Mouse (Mus musculus) neural tube, embryonic 13.5 days (tissue): Measurements from ENCODE around the gene Wdr77. TPM values are rescaled to one million over a fixed set of nuclear protein-coding genes. Genes with fewer than 3 reads are reported as not detected.
"Not testable (repeated sequence)": the region's sequence is repeated elsewhere in the genome, so short reads cannot be mapped to it uniquely, and the experiment has no call there.

ENCODE experiments used
- ATAC-seq: fragments of 200-750 bp; cut with Nextera tagmentation; 2 replicates; pipeline ENCODE4 v1.8.0; 2017; ENCODE audit warnings: low read depth, mild to moderate bottlenecking, moderate TSS enrichment, moderate library complexity
- H3K27ac ChIP-seq: fragments of 300-500 bp; sonication (generic); replicated peaks from 2 replicates; pipeline ENCODE4 v1.5.1; 2015; ENCODE audit warnings: moderate library complexity, mild to moderate bottlenecking, inconsistent platforms
- H3K27me3 ChIP-seq: fragments of 300-500 bp; sonication (generic); 2 replicates; pipeline ENCODE4 v1.6.1; 2015; ENCODE audit warnings: mild to moderate bottlenecking, inconsistent platforms
- H3K36me3 ChIP-seq: fragments of 300-500 bp; sonication (generic); 2 replicates; pipeline ENCODE4 v1.6.1; 2015; ENCODE audit warnings: mild to moderate bottlenecking, inconsistent platforms
- H3K4me1 ChIP-seq: fragments of 300-500 bp; sonication (generic); replicated peaks from 2 replicates; pipeline ENCODE4 v1.6.1; 2015; ENCODE audit warnings: inconsistent platforms
- H3K4me2 ChIP-seq: fragments of 300-500 bp; sonication (generic); 2 replicates; pipeline ENCODE4 v1.6.1; 2015; ENCODE audit warnings: inconsistent platforms, mild to moderate bottlenecking, moderate library complexity
- H3K4me3 ChIP-seq: fragments of 300-500 bp; sonication (generic); 2 replicates; pipeline ENCODE4 v1.5.1; 2015; ENCODE audit warnings: mild to moderate bottlenecking, inconsistent platforms
- H3K9ac ChIP-seq: fragments of 300-500 bp; sonication (generic); 2 replicates; pipeline ENCODE4 v1.6.1; 2015; ENCODE audit warnings: moderate library complexity, mild to moderate bottlenecking, inconsistent platforms
- H3K9me3 ChIP-seq: fragments of 300-500 bp; sonication (generic); 2 replicates; pipeline ENCODE4 v1.6.1; 2016; ENCODE audit warnings: inconsistent platforms
- WGBS: fragments of 180-500 bp; shearing (Covaris S2); methylation state at CpG from one replicate; pipeline ENCODE4 v1.1.7; 2015; 5-methylcytosine and 5-hydroxymethylcytosine counted together
- polyA plus RNA-seq: library from polyadenylated mRNA; unstranded; fragments of >200 nt; fragmentation: Nextera tagmentation; extraction: Ambion mirVana; gene quantifications from 2 replicates; pipeline ENCODE4 v1.2.1, GENCODE M21; 2015

The Wdr77 gene
- 89.3 and 94.1 TPM in 2 replicates for polyA plus RNA-seq

DNA sequence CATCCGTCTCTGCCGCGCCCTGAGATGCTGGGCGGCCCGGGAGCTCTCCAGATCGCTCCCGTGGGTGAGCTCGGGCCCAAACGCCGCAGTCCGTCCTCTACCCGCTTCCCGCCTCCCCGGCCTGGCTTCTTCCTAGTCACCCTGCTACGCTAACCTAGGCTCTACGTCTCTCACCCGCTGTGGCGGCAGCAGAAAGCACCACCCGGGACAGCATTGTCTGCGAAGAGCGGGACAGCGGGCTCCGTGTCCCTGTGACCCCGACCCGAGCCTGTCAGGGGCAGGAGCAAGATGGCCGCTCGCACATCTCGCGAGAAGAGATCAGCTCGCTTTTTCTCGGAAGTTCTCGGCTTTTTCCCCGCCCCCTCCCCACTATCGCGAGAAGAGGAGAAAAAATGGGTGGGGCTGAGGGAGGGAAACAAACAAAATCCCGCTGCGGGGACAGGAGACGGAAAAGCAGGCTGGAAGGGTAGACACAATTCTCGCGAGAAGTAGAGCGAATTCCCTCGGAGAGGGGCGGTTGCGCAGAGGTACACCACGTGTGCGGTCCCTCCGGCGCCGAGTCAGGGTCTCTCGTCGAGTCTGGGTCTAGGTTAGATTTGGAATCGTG lies at the start of gene Wdr77:
TSS of gene Wdr77 (plus strand) at position 396 of the 607 bp plus-strand sequence.
- peak; percentile 98 for ATAC-seq

DNA sequence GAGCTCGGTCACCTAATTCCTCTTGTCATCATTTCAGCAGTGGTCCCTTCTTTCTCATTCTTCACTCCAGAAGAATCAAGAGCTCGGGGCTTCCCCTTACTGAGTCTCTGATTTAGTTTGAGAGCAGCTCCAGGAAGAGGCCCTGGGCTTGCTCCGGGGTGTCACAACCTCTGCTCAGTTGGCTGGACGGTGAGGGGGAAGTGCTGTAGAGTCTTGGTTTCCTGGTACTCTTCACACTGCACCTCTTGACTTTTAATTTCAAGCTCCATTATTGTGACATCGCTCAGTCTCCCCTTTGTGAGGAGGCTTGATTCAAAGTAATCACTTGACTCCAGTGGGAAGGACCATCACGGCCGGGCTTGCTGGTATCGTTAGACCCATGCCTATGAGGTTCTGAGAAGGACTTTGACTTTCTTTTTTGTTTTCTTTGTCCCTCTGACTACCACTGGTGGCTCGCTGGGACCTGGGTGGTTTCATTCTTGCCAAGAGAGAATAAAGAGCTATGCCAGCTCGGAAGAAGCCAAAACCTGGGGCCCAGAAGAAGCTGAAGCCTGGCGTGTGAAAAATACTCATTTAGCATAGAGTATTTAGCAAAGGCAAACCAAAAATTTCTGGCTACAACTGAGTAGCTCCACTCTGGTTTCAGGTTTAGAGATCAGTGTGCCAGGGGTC lies 48.5 kb upstream of the Wdr77 start:
- 86% methylated on average over 11 of the region's 11 CpGs for WGBS
- no peak overlapping the region for H3K9ac ChIP-seq
- H3K4me3 ChIP-seq: no peak overlapping the region
- ATAC-seq: no peak
- no peaks in the 10 kb centered on the region for H3K36me3 ChIP-seq
- H3K4me2 ChIP-seq: no peak overlapping the region
- no peaks in the 10 kb centered on the region for H3K4me1 ChIP-seq
- no peak overlapping the region for H3K27ac ChIP-seq
- H3K9me3 ChIP-seq: no peaks in the 10 kb centered on the region
- H3K27me3 ChIP-seq: no peaks in the 10 kb centered on the region

More for the DNA sequence above, at the start of gene Wdr77:
- H3K36me3 ChIP-seq: peaks cover 49% of the 10 kb centered on the region
- peaks cover 39% of the 10 kb centered on the region for H3K4me1 ChIP-seq
- WGBS: under 1% methylated on average over 52 of the region's 52 CpGs
- H3K4me2 ChIP-seq: peak within 1 kb of the TSS; percentile 83
- no peaks in the 10 kb centered on the region for H3K9me3 ChIP-seq
- no peaks in the 10 kb centered on the region for H3K27me3 ChIP-seq
- H3K9ac ChIP-seq: peak within 1 kb of the TSS; percentile 92
- peak within 1 kb of the TSS; percentile 90 for H3K27ac ChIP-seq
- peak within 1 kb of the TSS; percentile 57 for H3K4me3 ChIP-seq

DNA sequence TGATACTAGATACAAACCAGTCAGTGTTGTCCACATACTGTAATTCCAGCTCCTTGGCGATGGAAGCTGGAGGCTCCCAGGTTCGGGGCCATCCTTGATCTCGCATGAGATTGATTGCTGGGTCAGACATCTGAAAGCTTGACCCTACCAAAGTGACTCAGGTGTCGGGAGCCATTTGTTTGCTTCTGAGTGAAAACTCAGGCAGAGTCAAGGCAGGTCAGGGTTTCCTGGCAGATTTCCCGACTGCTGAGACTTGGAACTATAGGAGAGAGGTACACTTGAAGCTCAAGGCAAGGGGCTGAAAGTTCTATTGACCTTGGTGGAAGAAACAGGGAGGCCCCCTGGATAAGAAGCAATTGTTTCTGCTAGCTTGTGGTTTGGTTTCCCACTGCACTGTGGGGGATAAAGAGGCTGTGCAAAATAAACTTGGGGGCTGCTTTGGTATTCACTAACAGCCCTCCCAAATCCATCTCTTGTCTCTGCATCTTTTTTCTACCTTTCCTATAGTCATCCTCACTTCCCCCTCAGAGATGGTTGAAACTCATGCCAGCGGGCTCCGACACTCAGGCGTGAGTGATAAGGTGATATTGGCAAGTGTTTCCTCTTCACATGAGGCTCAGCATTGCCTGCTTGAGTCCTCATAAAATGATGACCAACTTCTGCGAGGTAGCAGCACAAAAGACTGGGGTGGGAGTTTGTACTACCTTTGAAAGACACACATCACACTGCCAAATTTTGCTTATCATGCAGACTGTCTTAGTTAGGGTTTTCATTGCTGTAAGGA lies 46.9 kb upstream of the Wdr77 start:
- H3K4me1 ChIP-seq: no peaks in the 10 kb centered on the region
- no peak for ATAC-seq
- no peaks in the 10 kb centered on the region for H3K9me3 ChIP-seq
- H3K36me3 ChIP-seq: no peaks in the 10 kb centered on the region
- no peak overlapping the region for H3K4me2 ChIP-seq
- no peaks in the 10 kb centered on the region for H3K27me3 ChIP-seq
- WGBS: 85% methylated on average over 9 of the region's 9 CpGs
- H3K4me3 ChIP-seq: no peak overlapping the region
- no peak overlapping the region for H3K9ac ChIP-seq
- H3K27ac ChIP-seq: no peak overlapping the region

DNA sequence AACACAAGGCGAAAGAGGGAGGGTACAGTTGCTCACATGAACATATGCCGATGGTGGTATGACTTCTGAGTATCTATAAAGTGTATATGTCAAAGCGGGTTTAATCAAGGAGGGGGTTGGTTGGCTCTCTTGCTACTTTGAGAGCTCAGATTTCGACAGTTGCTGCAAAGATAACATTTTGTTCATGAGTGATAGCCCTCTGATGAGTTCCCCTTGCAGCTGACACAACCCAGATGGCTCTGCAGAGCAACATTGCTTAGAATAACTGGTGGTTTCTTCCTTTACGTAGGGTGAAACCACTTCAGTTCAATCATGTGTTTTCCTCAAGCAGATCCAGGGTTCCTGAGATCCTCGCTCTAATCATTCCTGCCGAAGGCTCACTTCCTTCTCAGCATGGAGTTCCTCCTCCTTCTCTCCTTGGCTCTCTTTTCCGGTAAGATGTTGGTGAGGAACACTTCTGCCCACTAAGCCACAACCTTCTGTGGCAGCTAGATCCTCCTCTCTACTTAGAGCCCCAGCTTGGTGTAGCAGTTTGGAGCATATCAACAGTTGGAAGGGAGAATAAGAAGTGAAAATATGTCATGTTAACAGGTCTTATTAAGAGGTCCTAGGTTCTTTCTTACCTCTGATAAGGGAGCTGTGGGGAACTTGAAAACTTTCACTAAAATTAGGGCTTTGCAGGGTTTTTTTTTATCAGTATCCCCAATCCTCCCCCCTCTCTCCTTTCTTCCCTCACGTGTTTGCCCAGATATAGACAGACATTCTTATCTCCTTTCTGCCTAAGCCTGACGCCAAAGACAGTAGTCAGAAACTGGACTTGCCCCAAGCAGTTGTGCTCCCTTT lies 45.1 kb upstream of the Wdr77 start:
- no peak overlapping the region for H3K27ac ChIP-seq
- no peaks in the 10 kb centered on the region for H3K27me3 ChIP-seq
- ATAC-seq: no peak
- no peak overlapping the region for H3K9ac ChIP-seq
- H3K4me3 ChIP-seq: no peak overlapping the region
- H3K4me1 ChIP-seq: no peaks in the 10 kb centered on the region
- no peaks in the 10 kb centered on the region for H3K36me3 ChIP-seq
- 78% methylated on average over 10 of the region's 10 CpGs for WGBS
- no peaks in the 10 kb centered on the region for H3K9me3 ChIP-seq
- H3K4me2 ChIP-seq: no peak overlapping the region

DNA sequence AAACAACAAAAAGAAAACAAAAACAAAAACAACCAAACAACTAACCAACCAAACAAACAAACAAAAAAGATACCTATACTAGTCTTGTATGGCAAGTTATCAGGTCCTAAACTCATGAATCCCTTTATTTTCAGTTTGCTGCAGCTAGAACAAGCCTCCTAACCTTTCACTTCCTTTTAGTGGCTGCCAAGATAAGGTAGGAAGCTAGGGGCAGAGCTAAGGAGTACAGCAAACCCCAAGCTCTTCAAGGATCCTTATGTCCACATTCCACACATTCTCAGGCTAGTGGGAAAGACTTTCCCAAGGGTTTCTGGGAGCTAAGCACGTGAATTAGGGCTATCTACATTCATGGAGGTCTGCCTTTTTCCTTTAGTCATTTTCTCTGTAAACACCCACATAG lies 43.9 kb upstream of the Wdr77 start:
- no peaks in the 10 kb centered on the region for H3K27me3 ChIP-seq
- no peaks in the 10 kb centered on the region for H3K9me3 ChIP-seq
- H3K36me3 ChIP-seq: no peaks in the 10 kb centered on the region
- H3K4me1 ChIP-seq: no peaks in the 10 kb centered on the region
- no peak for ATAC-seq
- H3K4me2 ChIP-seq: no peak overlapping the region
- H3K9ac ChIP-seq: no peak overlapping the region
- WGBS: 30% methylated on average over 1 of the region's 1 CpGs
- H3K4me3 ChIP-seq: no peak overlapping the region
- H3K27ac ChIP-seq: no peak overlapping the region

DNA sequence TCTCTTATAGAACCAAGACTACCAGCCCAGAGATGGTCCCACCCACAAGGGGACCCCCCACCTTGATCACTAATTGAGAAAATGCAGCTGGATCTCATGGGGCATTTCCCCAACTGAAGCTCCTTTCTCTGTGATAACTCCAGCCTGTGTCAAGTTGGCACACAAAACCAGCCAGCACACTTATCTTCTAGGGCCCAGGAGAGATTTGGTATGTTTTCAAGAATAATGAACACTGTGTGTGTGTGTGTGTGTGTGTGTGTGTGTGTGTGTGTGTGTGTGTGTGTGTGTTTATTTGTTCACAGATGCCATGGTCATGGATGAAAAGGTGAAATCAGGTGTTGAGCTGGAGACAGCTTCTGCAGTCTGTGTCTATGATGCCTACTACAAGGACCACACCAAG lies 42.7 kb upstream of the Wdr77 start:
- H3K27ac ChIP-seq, ATAC-seq, H3K27me3 ChIP-seq, H3K4me2 ChIP-seq, H3K36me3 ChIP-seq, H3K9ac ChIP-seq, H3K9me3 ChIP-seq, H3K4me1 ChIP-seq, H3K4me3 ChIP-seq: not testable (repeated sequence)

DNA sequence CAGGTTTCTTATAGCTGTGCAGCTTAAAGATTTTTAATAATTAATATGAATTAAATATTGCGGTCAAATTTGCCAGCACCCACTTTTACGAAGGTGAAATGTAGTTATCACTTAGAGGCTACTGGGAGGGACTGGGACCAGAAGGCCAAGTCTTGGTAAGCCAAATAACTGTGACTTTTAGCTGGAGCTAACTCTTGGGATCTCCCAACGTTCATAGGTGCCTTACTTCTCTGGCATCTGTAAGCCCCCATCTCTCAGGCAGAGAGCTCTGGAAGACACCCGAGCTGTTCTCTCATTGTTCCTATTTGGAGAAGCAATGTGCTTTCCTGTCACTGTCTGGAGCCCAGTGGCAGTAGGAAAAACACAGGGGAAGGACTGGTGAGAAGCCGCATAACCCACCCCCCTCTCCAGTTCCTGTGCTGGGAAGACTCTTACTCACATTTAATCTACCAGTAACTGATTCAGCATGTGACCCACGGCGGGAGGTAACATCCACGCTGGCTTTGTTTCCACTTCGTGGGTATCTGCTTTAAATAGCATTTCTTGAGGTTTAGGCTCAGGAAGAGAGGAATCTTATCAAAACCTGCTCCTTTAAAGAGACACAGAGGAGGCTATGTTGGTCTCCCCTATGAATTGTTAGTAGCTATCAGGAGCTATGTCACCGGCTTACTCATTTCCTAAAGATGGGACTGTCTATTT lies 41.4 kb upstream of the Wdr77 start:
- H3K9me3 ChIP-seq: no peaks in the 10 kb centered on the region
- no peak overlapping the region for H3K9ac ChIP-seq
- H3K4me2 ChIP-seq: no peak overlapping the region
- no peak for ATAC-seq
- no peaks in the 10 kb centered on the region for H3K36me3 ChIP-seq
- no peaks in the 10 kb centered on the region for H3K4me1 ChIP-seq
- H3K27ac ChIP-seq: no peak overlapping the region
- WGBS: 74% methylated on average over 10 of the region's 10 CpGs
- no peaks in the 10 kb centered on the region for H3K27me3 ChIP-seq
- no peak overlapping the region for H3K4me3 ChIP-seq

DNA sequence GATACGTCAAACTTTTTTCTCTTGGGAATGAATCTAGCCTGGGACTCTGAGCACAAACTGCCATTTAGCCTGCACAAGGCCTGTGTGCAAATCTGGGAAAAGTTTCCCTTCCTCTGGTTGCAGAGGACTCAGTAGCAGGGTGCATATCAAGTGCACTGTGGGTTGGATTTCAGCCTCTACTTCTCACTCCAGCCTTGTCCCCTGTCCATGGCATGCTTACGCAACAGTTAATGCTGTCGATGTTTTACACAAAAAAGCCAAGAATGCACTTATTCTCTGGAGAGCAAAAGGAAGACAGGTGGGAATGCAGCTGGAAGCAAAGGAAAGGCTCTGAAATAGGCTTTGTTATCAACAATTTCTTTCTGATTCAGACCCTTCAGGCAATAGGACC lies 40.8 kb upstream of the Wdr77 start:
- Histone ChIP-seq H3K4me2 (no peak overlapping the region), H3K9ac (no peak overlapping the region), H3K27me3 (no peaks in the 10 kb centered on the region), H3K4me1 (no peaks in the 10 kb centered on the region), H3K27ac (no peak overlapping the region), H3K9me3 (no peaks in the 10 kb centered on the region), H3K4me3 (no peak overlapping the region), H3K36me3 (no peaks in the 10 kb centered on the region)
- WGBS: 83% methylated on average over 3 of the region's 3 CpGs
- no peak for ATAC-seq

DNA sequence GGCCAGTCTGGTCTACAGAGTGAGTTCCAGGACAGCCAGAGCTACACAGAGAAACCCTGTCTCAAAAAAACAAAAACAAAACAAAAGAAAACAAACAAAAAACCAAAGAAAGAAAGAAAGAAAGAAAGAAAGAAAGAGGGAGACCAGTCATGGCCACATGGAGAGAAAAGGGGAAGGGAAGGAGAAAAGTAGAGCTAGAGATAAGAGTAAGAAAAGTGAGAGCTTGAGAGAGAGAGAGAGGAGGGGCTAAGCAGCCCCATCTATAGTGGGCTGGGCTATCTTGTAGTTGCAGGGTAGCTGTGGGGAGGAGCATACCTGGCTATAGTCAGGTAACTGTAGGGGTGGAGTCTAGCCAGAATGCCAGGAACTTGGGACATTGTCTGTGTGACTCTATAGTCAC lies 38.4 kb upstream of the Wdr77 start:
- H3K36me3 ChIP-seq, H3K4me2 ChIP-seq, H3K9me3 ChIP-seq, H3K27me3 ChIP-seq, H3K9ac ChIP-seq, H3K27ac ChIP-seq, ATAC-seq, H3K4me1 ChIP-seq, H3K4me3 ChIP-seq: not testable (repeated sequence)

DNA sequence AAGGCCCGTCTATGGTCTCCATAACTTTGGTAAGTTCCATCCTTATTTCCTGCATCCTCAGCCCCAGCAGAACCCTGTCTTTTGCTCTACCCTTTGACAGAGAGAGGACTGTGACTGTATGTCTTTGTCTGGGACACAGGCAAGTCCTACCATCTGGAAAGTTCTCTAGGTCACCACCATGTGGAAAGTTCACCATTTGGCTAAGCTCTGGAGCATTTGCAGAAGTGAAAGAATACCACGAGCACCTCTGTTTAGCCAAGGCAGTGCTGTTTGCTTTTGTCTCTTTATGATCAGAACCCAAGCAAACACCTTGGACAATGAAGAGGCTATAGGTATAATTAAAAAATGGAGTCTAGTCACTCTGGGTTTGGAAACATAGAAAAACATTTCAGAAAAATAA lies 37.2 kb upstream of the Wdr77 start:
- Histone ChIP-seq H3K4me1 (no peaks in the 10 kb centered on the region), H3K27me3 (no peaks in the 10 kb centered on the region), H3K9me3 (no peaks in the 10 kb centered on the region), H3K36me3 (no peaks in the 10 kb centered on the region), H3K27ac (no peak overlapping the region), H3K4me2 (no peak overlapping the region), H3K4me3 (no peak overlapping the region), H3K9ac (no peak overlapping the region)
- WGBS: 78% methylated on average over 2 of the region's 2 CpGs
- ATAC-seq: no peak

DNA sequence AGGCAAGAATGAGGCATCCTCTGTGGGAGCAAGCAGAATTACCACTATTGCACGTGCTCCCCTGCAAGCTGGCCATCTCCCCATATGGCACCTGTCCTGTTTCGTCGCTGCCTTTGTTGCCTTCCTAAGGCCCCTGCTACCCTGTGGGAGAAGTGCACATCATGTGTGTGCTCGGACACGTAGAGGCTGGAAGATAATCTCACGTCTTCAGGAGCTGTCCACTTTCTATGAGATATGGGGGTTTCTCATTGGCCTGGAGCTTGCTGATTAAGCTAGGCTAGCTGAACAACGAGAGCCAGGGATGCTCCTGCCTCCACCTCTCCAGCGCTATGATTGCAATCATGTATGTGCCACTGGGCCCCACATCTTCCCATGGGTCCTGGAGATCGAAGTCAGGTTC lies 34.6 kb upstream of the Wdr77 start:
- Histone ChIP-seq H3K9me3 (no peaks in the 10 kb centered on the region), H3K9ac (no peak overlapping the region), H3K4me3 (no peak overlapping the region), H3K36me3 (no peaks in the 10 kb centered on the region), H3K4me1 (no peaks in the 10 kb centered on the region), H3K27ac (no peak overlapping the region), H3K27me3 (no peaks in the 10 kb centered on the region), H3K4me2 (no peak overlapping the region)
- WGBS: 86% methylated on average over 9 of the region's 9 CpGs
- no peak for ATAC-seq
